Mouse (Mus musculus): Measurements from ENCODE around the gene Slc50a1.

GRCm38 (mm10) chr3:89226900-89227299 is 43.5 kb downstream of the Slc50a1 start, which contains the start of gene Mtx1:
- TF ChIP-seq CTCF (IDR thresholded peaks at IDR 0.05; ENCODE audit: low read depth) (no peak), EP300 (IDR thresholded peaks at IDR 0.05; ENCODE audit: low read depth) (no peak)

All from heart, postnatal 0 days (tissue).